Mouse (Mus musculus) telencephalon, adult 2 months (tissue): ENCODE results near the gene Olfr1484.
"Not testable (repeated sequence)": the region's sequence is repeated elsewhere in the genome, so short reads cannot be mapped to it uniquely, and the experiment has no call there.

Source experiments
- DNase-seq: peaks from one replicate; pipeline ENCODE4 v3.0.0-alpha.2; 2011; ENCODE audit warnings: low read depth, low spot score

The Olfr1484 gene

DNA sequence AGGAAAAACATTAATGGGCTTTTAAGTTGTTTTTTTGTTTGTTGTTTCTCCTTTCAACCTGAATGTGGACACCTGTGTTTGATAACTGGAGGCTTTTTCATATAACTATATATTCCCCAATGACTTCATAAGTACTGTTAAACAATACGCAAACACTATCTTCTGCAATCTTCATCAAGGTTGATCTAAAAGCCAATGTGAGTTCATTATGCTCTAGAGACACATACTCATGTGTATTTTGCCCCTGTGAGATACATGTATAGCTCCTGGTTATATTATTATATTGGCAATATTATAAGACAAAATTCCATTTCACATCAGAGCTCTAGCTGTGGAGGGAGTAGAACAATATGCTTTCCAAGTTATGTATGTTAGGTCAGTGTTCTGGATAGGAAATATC is at the start of gene Olfr1484:
TSS of gene Olfr1484 (plus strand) at position 301 of the 400 bp plus-strand sequence.
- no peak for DNase-seq

DNA sequence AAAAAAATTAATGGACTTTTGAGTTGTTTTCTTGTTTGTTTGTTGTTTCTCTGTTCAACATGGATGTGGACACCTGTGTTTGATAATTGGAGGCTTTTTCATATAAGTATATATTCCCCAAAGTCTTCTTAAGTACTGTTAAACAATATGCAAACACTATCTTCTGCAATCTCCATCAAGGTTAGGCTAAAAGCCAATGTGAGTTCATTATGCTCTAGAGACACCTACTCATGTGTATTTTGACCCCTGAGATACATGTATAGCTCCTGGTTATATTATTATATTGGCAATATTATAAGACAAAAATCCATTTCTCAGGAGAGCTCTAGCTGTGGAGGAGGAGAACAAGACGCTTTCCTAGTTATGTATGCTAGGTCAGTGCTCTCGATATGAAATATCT is 33.8 kb downstream of the Olfr1484 start, which contains the start of gene Olfr1487:
TSS of gene Olfr1487 (plus strand) at position 301 of the 400 bp plus-strand sequence.
- not testable (repeated sequence) for DNase-seq

DNA sequence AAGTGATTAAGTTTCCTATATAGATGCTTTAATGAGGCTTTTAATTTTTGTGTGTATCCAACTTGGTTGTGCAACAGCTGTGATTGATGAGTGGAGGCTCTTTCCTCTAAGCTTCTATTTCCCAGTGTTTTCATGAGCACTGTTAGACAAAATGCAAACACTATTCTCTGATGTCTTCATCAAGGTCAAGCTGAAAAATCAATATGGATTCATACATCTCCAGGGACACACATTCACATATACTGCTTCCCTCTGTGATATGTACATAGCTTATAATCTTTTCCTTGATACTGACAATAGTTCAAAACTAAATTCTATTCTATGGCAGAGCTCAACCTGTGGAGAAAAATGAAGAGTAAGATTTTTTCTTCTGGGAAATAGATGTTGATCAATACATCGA is 48.0 kb downstream of the Olfr1484 start, which contains the start of gene Olfr1489:
TSS of gene Olfr1489 (plus strand) at position 301 of the 400 bp plus-strand sequence.
- no peak for DNase-seq
